Mouse (Mus musculus) kidney, embryonic 14.5 days (tissue): ENCODE data around the gene Nes. TPM values are rescaled to one million over a fixed set of nuclear protein-coding genes. Genes with fewer than 3 reads are reported as not detected.

Experiments
- ATAC-seq: fragments of 200-750 bp; cut with Nextera tagmentation; 2 replicates; pipeline ENCODE4 v1.8.0; 2017; ENCODE audit warnings: moderate number of reproducible peaks, mild to moderate bottlenecking, moderate TSS enrichment, moderate library complexity; ENCODE audit not compliant: low FRiP score, low TSS enrichment
- H3K27ac ChIP-seq: fragments of 300-500 bp; sonication (generic); 2 replicates; pipeline ENCODE4 v1.5.1; 2014; ENCODE audit warnings: low read depth, mild to moderate bottlenecking, low read length, moderate library complexity, mixed read lengths
- H3K27me3 ChIP-seq: fragments of 300-500 bp; sonication (generic); 2 replicates; pipeline ENCODE4 v1.6.1; 2014; ENCODE audit warnings: mild to moderate bottlenecking, low read length; ENCODE audit not compliant: control insufficient read depth, insufficient read depth
- H3K36me3 ChIP-seq: fragments of 300-500 bp; sonication (generic); 2 replicates; pipeline ENCODE4 v1.6.1; 2014; ENCODE audit warnings: low read length, mixed read lengths; ENCODE audit not compliant: control insufficient read depth, insufficient read depth
- H3K4me1 ChIP-seq: fragments of 300-500 bp; sonication (generic); 2 replicates; pipeline ENCODE4 v1.6.1; 2014; ENCODE audit warnings: low read length, mixed read lengths; ENCODE audit not compliant: control insufficient read depth, insufficient read depth
- H3K4me2 ChIP-seq: fragments of 300-500 bp; sonication (generic); replicated peaks from 2 replicates; pipeline ENCODE4 v1.6.1; 2014; ENCODE audit warnings: low read depth, mild to moderate bottlenecking, low read length
- H3K4me3 ChIP-seq: fragments of 300-500 bp; sonication (generic); 2 replicates; pipeline ENCODE4 v1.5.1; 2014; ENCODE audit warnings: mild to moderate bottlenecking, low read length
- H3K9ac ChIP-seq: fragments of 300-500 bp; sonication (generic); 2 replicates; pipeline ENCODE4 v1.6.1; 2014; ENCODE audit warnings: low read depth, mild to moderate bottlenecking, low read length, moderate library complexity
- H3K9me3 ChIP-seq: fragments of 300-500 bp; sonication (generic); 2 replicates; pipeline ENCODE4 v1.6.1; 2016; ENCODE audit warnings: low read length; ENCODE audit not compliant: control insufficient read depth
- WGBS: fragments of 180-500 bp; shearing (Covaris S2); extraction: QIAGEN DNeasy Blood & Tissue Kit; methylation state at CpG from one replicate; pipeline ENCODE4 v1.1.7; 2014; 5-methylcytosine and 5-hydroxymethylcytosine counted together
- polyA plus RNA-seq: library from polyadenylated mRNA; unstranded; fragments of >200 nt; fragmentation: Nextera tagmentation; extraction: Ambion mirVana; gene quantifications from 2 replicates; pipeline ENCODE4 v1.2.1, GENCODE M21; 2014

Nes gene
- polyA plus RNA-seq, 1 experiment from 2014 or later, result 26.1 TPM

GRCm38 (mm10) chr3:87958967-87959366 lies 11.9 kb upstream of the Nes start:
- Histone ChIP-seq H3K27me3 (no peaks in the 10 kb centered on the region), H3K27ac (peak overlapping the region; percentile 97), H3K4me3 (no peak overlapping the region), H3K4me1 (peaks cover 25% of the 10 kb centered on the region), H3K4me2 (no peak overlapping the region), H3K36me3 (no peaks in the 10 kb centered on the region), H3K9me3 (no peaks in the 10 kb centered on the region), H3K9ac (no peak overlapping the region)
- 38% methylated on average over 1 of the region's 1 CpGs for WGBS
- ATAC-seq, result no peak

- Histone ChIP-seq H3K9ac (no peak overlapping the region), H3K36me3 (no peaks in the 10 kb centered on the region), H3K4me2 (no peak overlapping the region), H3K4me3 (no peak overlapping the region), H3K27ac (peak overlapping the region; percentile 97; the same call in 1 of the 2 replicates), H3K27me3 (no peaks in the 10 kb centered on the region), H3K9me3 (no peaks in the 10 kb centered on the region), H3K4me1 (peaks cover 25% of the 10 kb centered on the region)
- ATAC-seq, result no peak
- WGBS, result 68% methylated on average over 7 of the region's 7 CpGs
Observed at GRCm38 (mm10) chr3:87959371-87959770, 11.5 kb upstream of the Nes start.

- Histone ChIP-seq H3K36me3 (no peaks in the 10 kb centered on the region), H3K4me3 (peak overlapping the region; percentile 46), H3K9ac (peak overlapping the region; percentile 75), H3K4me2 (peak overlapping the region; percentile 79), H3K4me1 (peaks cover 25% of the 10 kb centered on the region), H3K9me3 (no peaks in the 10 kb centered on the region), H3K27ac (peak overlapping the region; percentile 97), H3K27me3 (no peaks in the 10 kb centered on the region)
- WGBS, result 12% methylated on average over 10 of the region's 10 CpGs
- no peak for ATAC-seq
Observed at GRCm38 (mm10) chr3:87960191-87960585, 10.7 kb upstream of the Nes start.

- H3K4me3 ChIP-seq, result peak overlapping the region; percentile 46
- under 1% methylated on average over 27 of the region's 27 CpGs for WGBS
- H3K4me2 ChIP-seq, result peak overlapping the region; percentile 79
- peaks cover 25% of the 10 kb centered on the region for H3K4me1 ChIP-seq
- H3K36me3 ChIP-seq, result no peaks in the 10 kb centered on the region
- peak overlapping the region; percentile 75 for H3K9ac ChIP-seq
- peak; percentile 97 for ATAC-seq
- no peaks in the 10 kb centered on the region for H3K27me3 ChIP-seq
- H3K27ac ChIP-seq, result peak overlapping the region; percentile 97
- no peaks in the 10 kb centered on the region for H3K9me3 ChIP-seq
Observed at GRCm38 (mm10) chr3:87960586-87961191, 10.2 kb upstream of the Nes start.

- Histone ChIP-seq H3K9ac (peak overlapping the region; percentile 82; the same call in 1 of the 2 replicates), H3K4me1 (peaks cover 38% of the 10 kb centered on the region), H3K27me3 (no peaks in the 10 kb centered on the region; the same call in 1 of the 2 replicates), H3K27ac (peak overlapping the region; percentile 75), H3K9me3 (no peaks in the 10 kb centered on the region), H3K4me3 (peak overlapping the region; percentile 71), H3K4me2 (peak overlapping the region; percentile 96), H3K36me3 (peaks cover 7% of the 10 kb centered on the region)
- 1% methylated on average over 21 of the region's 21 CpGs for WGBS
- peak; percentile 22 for ATAC-seq
Observed at GRCm38 (mm10) chr3:87970184-87970938, 517 bp upstream of the Nes start.

GRCm38 (mm10) chr3:87971489-87972202 lies 768 bp downstream of the Nes start:
- Histone ChIP-seq H3K27ac (peak overlapping the region; percentile 75), H3K9ac (peak overlapping the region; percentile 82), H3K36me3 (peaks cover 16% of the 10 kb centered on the region), H3K4me3 (peak overlapping the region; percentile 71), H3K4me1 (peaks cover 38% of the 10 kb centered on the region), H3K4me2 (peak overlapping the region; percentile 96), H3K9me3 (no peaks in the 10 kb centered on the region), H3K27me3 (no peaks in the 10 kb centered on the region; the same call in 1 of the 2 replicates)
- ATAC-seq, result peak; percentile 21; the same call in 1 of the 2 replicates
- WGBS, result under 1% methylated on average over 60 of the region's 60 CpGs

GRCm38 (mm10) chr3:87972203-87972664 lies 1.4 kb downstream of the Nes start:
- Histone ChIP-seq H3K36me3 (peaks cover 16% of the 10 kb centered on the region), H3K27ac (peak overlapping the region; percentile 48; the same call in 1 of the 2 replicates), H3K4me3 (peak overlapping the region; percentile 71), H3K27me3 (no peaks in the 10 kb centered on the region; the same call in 1 of the 2 replicates), H3K9me3 (no peaks in the 10 kb centered on the region), H3K4me1 (peaks cover 38% of the 10 kb centered on the region), H3K9ac (peak overlapping the region; percentile 82), H3K4me2 (peak overlapping the region; percentile 96)
- peak; percentile 13; the same call in 1 of the 2 replicates for ATAC-seq
- WGBS, result 6% methylated on average over 8 of the region's 8 CpGs

GRCm38 (mm10) chr3:87972776-87973175 lies 1.9 kb downstream of the Nes start:
- no peak for ATAC-seq
- Histone ChIP-seq H3K27me3 (no peaks in the 10 kb centered on the region; the same call in 1 of the 2 replicates), H3K27ac (peak overlapping the region; percentile 48; the same call in 1 of the 2 replicates), H3K4me3 (peak overlapping the region; percentile 71), H3K9me3 (no peaks in the 10 kb centered on the region), H3K4me2 (peak overlapping the region; percentile 96), H3K9ac (peak overlapping the region; percentile 82), H3K36me3 (peaks cover 16% of the 10 kb centered on the region), H3K4me1 (peaks cover 38% of the 10 kb centered on the region)
- 24% methylated on average over 5 of the region's 5 CpGs for WGBS
